Mouse (Mus musculus) liver, embryonic 14.5 days (tissue): Measurements from ENCODE around the gene Clec12a. TPM values are rescaled to one million over a fixed set of nuclear protein-coding genes. Genes with fewer than 3 reads are reported as not detected.

ENCODE experiments used
- ATAC-seq: fragments of 200-750 bp; cut with Nextera tagmentation; 2 replicates; pipeline ENCODE4 v1.8.0; 2017; ENCODE audit warnings: moderate number of reproducible peaks, mild to moderate bottlenecking, moderate library complexity; ENCODE audit not compliant: insufficient read depth
- DNase-seq, 3 experiments: peaks; one replicate each; pipeline ENCODE4 v3.0.0-alpha.2; 2012 to 2013; ENCODE audit warnings: low read depth in 3 of 3, low spot score in 3 of 3
- H3K27ac ChIP-seq: fragments of 300-500 bp; sonication (generic); 2 replicates; pipeline ENCODE4 v1.5.1; 2014; ENCODE audit warnings: moderate library complexity, mild to moderate bottlenecking, control low read depth, inconsistent platforms
- H3K27me3 ChIP-seq: fragments of 300-500 bp; sonication (generic); 2 replicates; pipeline ENCODE4 v1.6.1; 2014; ENCODE audit warnings: mild to moderate bottlenecking, low read length, moderate library complexity; ENCODE audit not compliant: control insufficient read depth, insufficient read depth
- H3K36me3 ChIP-seq: fragments of 300-500 bp; sonication (generic); replicated peaks from 2 replicates; pipeline ENCODE4 v1.6.1; 2014; ENCODE audit warnings: low read depth; ENCODE audit not compliant: control insufficient read depth, insufficient read depth
- H3K4me1 ChIP-seq, 2 experiments: fragments of 200-500 bp in 1 of 2; fragments of 300-500 bp in 1 of 2; sonication (generic) in 1 of 2; replicated peaks; 2 replicates each; pipeline ENCODE4 v1.6.1; 2012 to 2014; ENCODE audit warnings: antibody characterized with exemption in 1 of 2, inconsistent platforms in 1 of 2, low read length in 1 of 2; ENCODE audit not compliant: control insufficient read depth in 2 of 2, insufficient read depth in 2 of 2
- H3K4me2 ChIP-seq: fragments of 300-500 bp; sonication (generic); 2 replicates; pipeline ENCODE4 v1.6.1; 2014; ENCODE audit warnings: low read depth, mild to moderate bottlenecking, control low read depth, moderate library complexity
- H3K4me3 ChIP-seq, 2 experiments: fragments of 200-500 bp in 1 of 2; fragments of 300-500 bp in 1 of 2; sonication (generic) in 1 of 2; 2 replicates each; pipeline ENCODE4 v1.5.1; 2012 to 2014; ENCODE audit warnings: low read depth in 2 of 2, low read length in 2 of 2, mild to moderate bottlenecking in 2 of 2, control low read depth in 1 of 2, inconsistent platforms in 1 of 2, moderate library complexity in 1 of 2; ENCODE audit not compliant: insufficient read depth in 1 of 2
- H3K9ac ChIP-seq: fragments of 300-500 bp; sonication (generic); replicated peaks from 2 replicates; pipeline ENCODE4 v1.6.1; 2014; ENCODE audit warnings: mild to moderate bottlenecking, control low read depth, moderate library complexity
- H3K9me3 ChIP-seq: fragments of 300-500 bp; sonication (generic); 2 replicates; pipeline ENCODE4 v1.6.1; 2016; ENCODE audit warnings: low read length, mixed read lengths; ENCODE audit not compliant: control insufficient read depth
- CTCF ChIP-seq: IDR thresholded peaks from 2 replicates; pipeline ENCODE4 v1.5.1; 2016; ENCODE audit warnings: antibody characterized with exemption, low read depth, control low read depth
- EP300 ChIP-seq: IDR thresholded peaks from 2 replicates; pipeline ENCODE4 v1.6.1; 2016; ENCODE audit warnings: antibody characterized with exemption, low read depth
- WGBS: fragments of 180-500 bp; shearing (Covaris S2); extraction: QIAGEN DNeasy Blood & Tissue Kit; methylation state at CpG from one replicate; pipeline ENCODE4 v1.1.7; 2014; ENCODE audit not compliant: insufficient replicate concordance; 5-methylcytosine and 5-hydroxymethylcytosine counted together
- polyA plus RNA-seq, 2 experiments: library from polyadenylated mRNA; depleted of rRNA in 1 of 2; stranded (reverse) in 1 of 2; unstranded in 1 of 2; fragments of >200 nt; fragmentation: Nextera tagmentation in 1 of 2; extraction: Ambion mirVana in 1 of 2; gene quantifications; 2 replicates each; pipeline versions ENCODE4 v1.2.1 to v1.2.3; 2012 to 2014

The Clec12a gene
- polyA plus RNA-seq, 2 experiments, result 5.5 to 10.4 TPM

DNA sequence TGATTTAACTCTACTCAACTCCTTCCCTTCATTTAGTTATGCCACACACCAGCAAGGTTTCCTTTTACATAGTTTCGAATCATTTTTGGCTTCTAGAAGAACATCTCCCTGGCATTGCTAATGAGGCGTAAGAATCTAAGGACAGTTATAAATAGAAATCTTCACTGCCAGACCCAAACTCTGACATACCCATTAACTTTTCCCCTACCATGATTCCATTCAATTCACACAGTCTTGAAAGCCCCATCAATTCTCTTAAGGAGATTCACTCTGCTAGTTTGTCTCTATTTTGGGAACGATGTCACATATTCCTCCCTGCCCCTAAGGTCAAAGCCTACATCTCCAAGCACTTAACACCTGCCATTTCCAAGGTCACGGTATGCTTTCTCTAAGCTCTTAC, 42.5 kb downstream of the Clec12a start:
- Histone ChIP-seq H3K9ac (no peak overlapping the region), H3K9me3 (no peaks in the 10 kb centered on the region), H3K36me3 (no peaks in the 10 kb centered on the region), H3K4me2 (no peak overlapping the region), H3K4me3 (no peak overlapping the region), H3K27me3 (no peaks in the 10 kb centered on the region), H3K27ac (no peak overlapping the region), H3K4me1 (no peaks in the 10 kb centered on the region)
- ATAC-seq (no peak), DNase-seq (no peak)
- 70% methylated on average over 4 of the region's 4 CpGs for WGBS
- TF ChIP-seq EP300 (no peak), CTCF (no peak)

- DNase-seq (no peak), ATAC-seq (no peak)
- Histone ChIP-seq H3K27me3 (no peaks in the 10 kb centered on the region), H3K36me3 (no peaks in the 10 kb centered on the region), H3K9ac (no peak within 1 kb of the TSS), H3K4me3 (no peak within 1 kb of the TSS), H3K27ac (no peak within 1 kb of the TSS), H3K4me2 (no peak within 1 kb of the TSS), H3K9me3 (no peaks in the 10 kb centered on the region), H3K4me1 (no peaks in the 10 kb centered on the region)
- TF ChIP-seq CTCF (no peak), EP300 (no peak)
- WGBS, result 59% methylated on average over 2 of the region's 2 CpGs
Observed at GRCm38 (mm10) chr6:129385774-129386173, 43.3 kb downstream of the Clec12a start, which contains the start of gene Clec12b. TSS of gene Clec12b (minus strand) at chr6:129385874.

DNA sequence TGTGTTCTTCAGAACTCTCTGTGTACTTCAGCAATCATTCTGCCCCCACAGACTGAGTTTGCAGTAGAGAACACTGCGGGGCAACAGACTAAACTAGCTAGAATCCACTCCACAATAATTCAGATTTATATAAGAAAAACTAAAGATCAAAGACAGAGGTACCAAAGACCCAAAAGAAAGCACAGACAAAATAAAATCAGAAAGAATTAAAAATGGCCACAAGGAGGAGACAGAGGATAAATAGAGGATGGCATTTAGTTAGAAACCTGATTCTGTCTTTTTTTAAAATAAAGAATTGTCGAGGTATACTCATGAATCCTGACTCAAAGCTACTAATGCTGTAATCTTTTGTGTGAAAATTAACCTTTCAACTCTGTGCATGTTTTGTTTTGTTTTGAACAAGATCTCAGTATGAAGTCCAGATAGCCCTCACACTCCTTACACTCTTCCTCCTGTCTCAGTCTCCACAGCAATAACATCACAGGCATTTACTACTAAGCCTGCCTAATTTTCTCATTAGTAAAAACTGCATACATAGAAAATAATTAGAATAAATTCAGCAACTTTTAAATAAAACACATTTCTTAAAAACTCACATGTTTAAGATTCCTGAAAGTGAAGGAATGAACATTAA, 50.7 kb downstream of the Clec12a start:
- Histone ChIP-seq H3K4me3 (no peak overlapping the region), H3K4me2 (no peak overlapping the region), H3K36me3 (no peaks in the 10 kb centered on the region), H3K9me3 (no peaks in the 10 kb centered on the region), H3K27me3 (no peaks in the 10 kb centered on the region), H3K4me1 (no peaks in the 10 kb centered on the region), H3K9ac (no peak overlapping the region), H3K27ac (no peak overlapping the region)
- WGBS, result 14% methylated on average over 2 of the region's 2 CpGs
- DNase-seq (no peak), ATAC-seq (no peak)
- no peak for TF ChIP-seq EP300
- peak; percentile 38 for TF ChIP-seq CTCF

DNA sequence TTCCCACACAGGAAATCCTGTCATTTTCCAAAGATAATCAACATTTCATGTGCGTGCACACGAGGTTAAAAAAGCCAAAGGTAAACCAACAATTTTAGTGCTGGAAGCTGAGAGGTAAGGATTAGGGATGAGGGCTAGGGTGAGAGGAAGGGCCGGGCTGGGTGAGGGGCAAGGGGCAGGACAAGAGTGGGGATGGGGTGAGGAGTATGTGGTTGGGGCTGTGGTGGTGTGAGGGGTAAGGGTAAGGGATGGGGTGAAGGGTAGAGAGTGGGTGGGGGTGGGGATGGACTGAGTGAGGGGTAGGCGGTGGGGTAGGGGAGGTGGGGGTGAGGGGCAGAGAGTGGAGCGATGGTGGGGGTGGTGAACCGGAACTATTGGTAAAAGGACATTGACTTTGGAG, 51.2 kb downstream of the Clec12a start:
- DNase-seq (no peak), ATAC-seq (no peak)
- no peaks in the 10 kb centered on the region for H3K36me3 ChIP-seq
- 50% methylated on average over 6 of the region's 6 CpGs for WGBS
- H3K9me3 ChIP-seq, result no peaks in the 10 kb centered on the region
- no peak overlapping the region for H3K27ac ChIP-seq
- no peak overlapping the region for H3K4me2 ChIP-seq
- no peaks in the 10 kb centered on the region for H3K27me3 ChIP-seq
- H3K4me1 ChIP-seq, result no peaks in the 10 kb centered on the region
- no peak for TF ChIP-seq EP300
- TF ChIP-seq CTCF, result no peak
- no peak overlapping the region for H3K4me3 ChIP-seq
- H3K9ac ChIP-seq, result no peak overlapping the region

- H3K4me3 ChIP-seq, result no peak within 1 kb of the TSS
- DNase-seq (no peak), ATAC-seq (no peak)
- no peaks in the 10 kb centered on the region for H3K27me3 ChIP-seq
- H3K36me3 ChIP-seq, result no peaks in the 10 kb centered on the region
- TF ChIP-seq EP300 (no peak), CTCF (no peak)
- 37% methylated on average over 8 of the region's 8 CpGs for WGBS
- H3K9ac ChIP-seq, result no peak within 1 kb of the TSS
- no peak within 1 kb of the TSS for H3K4me2 ChIP-seq
- H3K4me1 ChIP-seq, result no peaks in the 10 kb centered on the region
- no peak within 1 kb of the TSS for H3K27ac ChIP-seq
- no peaks in the 10 kb centered on the region for H3K9me3 ChIP-seq
Observed at GRCm38 (mm10) chr6:129396997-129397396, 54.5 kb downstream of the Clec12a start, which contains the start of gene Clec1b. TSS of gene Clec1b (plus strand) at chr6:129397297.
